Mouse (Mus musculus) MEL (cell line): ENCODE results near the gene Ttc39d. TPM values are rescaled to one million over a fixed set of nuclear protein-coding genes. Genes with fewer than 3 reads are reported as not detected.

Experiments used
- DNase-seq: peaks from one replicate; pipeline ENCODE4 v3.0.0; 2011; ENCODE audit warnings: low read depth, low spot score
- H3K27ac ChIP-seq: 2 replicates; pipeline ENCODE4 v1.5.1; 2012; ENCODE audit warnings: low read depth, mild to moderate bottlenecking, control low read depth, low read length, moderate library complexity; ENCODE audit not compliant: control insufficient read depth
- H3K27me3 ChIP-seq, 2 experiments: fragments of 150-350 bp in 1 of 2; sonication (generic) in 1 of 2; 2 replicates each; pipeline ENCODE4 v1.6.1; 2012; ENCODE audit warnings: low read length in 2 of 2, mild to moderate bottlenecking in 2 of 2, improper control_type of control experiment in 1 of 2, moderate library complexity in 1 of 2; ENCODE audit not compliant: insufficient read depth in 2 of 2, control insufficient read depth in 1 of 2
- H3K36me3 ChIP-seq, 2 experiments: 2 replicates each; pipeline ENCODE4 v1.6.1; 2012 to 2014; ENCODE audit warnings: low read length in 2 of 2, improper control_type of control experiment in 1 of 2, inconsistent platforms in 1 of 2, mild to moderate bottlenecking in 1 of 2; ENCODE audit not compliant: insufficient read depth in 2 of 2, control insufficient read depth in 1 of 2
- H3K4me1 ChIP-seq, 2 experiments: fragments of 150-350 bp in 1 of 2; sonication (generic) in 1 of 2; 2 replicates each; pipeline ENCODE4 v1.6.1; 2012; ENCODE audit warnings: low read length in 2 of 2, improper control_type of control experiment in 1 of 2, mild to moderate bottlenecking in 1 of 2; ENCODE audit not compliant: insufficient read depth in 2 of 2, control insufficient read depth in 1 of 2
- H3K4me3 ChIP-seq, 2 experiments: fragments of 150-350 bp in 1 of 2; sonication (generic) in 1 of 2; 2 replicates each; pipeline ENCODE4 v1.5.1; 2012; ENCODE audit warnings: low read depth in 2 of 2, low read length in 2 of 2, mild to moderate bottlenecking in 2 of 2, moderate library complexity in 2 of 2, control low read depth in 1 of 2, improper control_type of control experiment in 1 of 2; ENCODE audit not compliant: control insufficient read depth in 1 of 2, insufficient read depth in 1 of 2
- H3K79me2 ChIP-seq: 2 replicates; pipeline ENCODE4 v1.6.1; 2012; ENCODE audit warnings: mild to moderate bottlenecking, low read length, moderate library complexity; ENCODE audit not compliant: control insufficient read depth, poor library complexity, insufficient read depth
- H3K9ac ChIP-seq: 2 replicates; pipeline ENCODE4 v1.6.1; 2012; ENCODE audit warnings: low read depth, mild to moderate bottlenecking, control low read depth, low read length, moderate library complexity; ENCODE audit not compliant: control insufficient read depth, poor library complexity, severe bottlenecking
- H3K9me3 ChIP-seq: fragments of 150-350 bp; sonication (generic); replicated peaks from 2 replicates; pipeline ENCODE4 v1.6.1; 2012; ENCODE audit warnings: mild to moderate bottlenecking, low read length, improper control_type of control experiment, moderate library complexity; ENCODE audit not compliant: insufficient read depth
- BHLHE40 ChIP-seq: IDR thresholded peaks from 2 replicates; pipeline ENCODE4 v1.6.1; 2012; ENCODE audit warnings: low read depth, mild to moderate bottlenecking, inconsistent platforms, low read length, improper control_type of control experiment, borderline replicate concordance
- CHD1 ChIP-seq: IDR thresholded peaks from 2 replicates; pipeline ENCODE4 v1.6.1; 2012; ENCODE audit warnings: low read depth, mild to moderate bottlenecking, inconsistent platforms, low read length, improper control_type of control experiment
- CHD2 ChIP-seq: IDR thresholded peaks from 2 replicates; pipeline ENCODE4 v1.6.1; 2011; ENCODE audit warnings: low read length, improper control_type of control experiment
- CTCF ChIP-seq, 3 experiments: IDR thresholded peaks in 2 of 3; conservative IDR thresholded peaks in 1 of 3; 2 replicates each; pipeline ENCODE4 v1.5.1; 2011 to 2012; ENCODE audit warnings: low read length in 3 of 3, low read depth in 2 of 3, mild to moderate bottlenecking in 2 of 3, improper control_type of control experiment in 1 of 3, inconsistent platforms in 1 of 3, mixed read lengths in 1 of 3, moderate library complexity in 1 of 3; ENCODE audit not compliant: control insufficient read depth in 1 of 3, insufficient read depth in 1 of 3, poor library complexity in 1 of 3, severe bottlenecking in 1 of 3
- E2F4 ChIP-seq: IDR thresholded peaks from 2 replicates; pipeline ENCODE4 v1.6.1; 2011; ENCODE audit warnings: low read depth, low read length, improper control_type of control experiment, borderline replicate concordance
- ELF1 ChIP-seq: IDR thresholded peaks from 2 replicates; pipeline ENCODE4 v1.6.1; 2014; ENCODE audit warnings: low read depth, mild to moderate bottlenecking, inconsistent platforms, low read length, improper control_type of control experiment, moderate library complexity
- EP300 ChIP-seq, 2 experiments: IDR thresholded peaks; 2 replicates each; pipeline ENCODE4 v1.6.1; 2011; ENCODE audit warnings: improper control_type of control experiment in 2 of 2, low read length in 2 of 2, low read depth in 1 of 2, mild to moderate bottlenecking in 1 of 2
- ETS1 ChIP-seq: IDR thresholded peaks from 2 replicates; pipeline ENCODE4 v1.6.1; 2012; ENCODE audit warnings: low read depth, mild to moderate bottlenecking, inconsistent platforms, low read length, improper control_type of control experiment, moderate library complexity
- GABPA ChIP-seq: IDR thresholded peaks from 2 replicates; pipeline ENCODE4 v1.6.1; 2012; ENCODE audit warnings: low read depth, mild to moderate bottlenecking, inconsistent platforms, low read length, improper control_type of control experiment, moderate library complexity
- GATA1 ChIP-seq: IDR thresholded peaks from 2 replicates; pipeline ENCODE4 v1.6.1; 2011; ENCODE audit warnings: low read depth, low read length, improper control_type of control experiment
- HCFC1 ChIP-seq: IDR thresholded peaks from 2 replicates; pipeline ENCODE4 v1.6.1; 2012; ENCODE audit warnings: low read depth, mild to moderate bottlenecking, inconsistent platforms, low read length, improper control_type of control experiment, moderate library complexity
- JUND ChIP-seq: IDR thresholded peaks from 2 replicates; pipeline ENCODE4 v1.6.1; 2011; ENCODE audit warnings: low read depth, mild to moderate bottlenecking, improper control_type of control experiment, low read length
- MAFK ChIP-seq: IDR thresholded peaks from 2 replicates; pipeline ENCODE4 v1.6.1; 2011; ENCODE audit warnings: low read depth, mild to moderate bottlenecking, low read length, improper control_type of control experiment, borderline replicate concordance
- MAX ChIP-seq: IDR thresholded peaks from 2 replicates; pipeline ENCODE4 v1.6.1; 2011; ENCODE audit warnings: low read length, improper control_type of control experiment
- MAZ ChIP-seq: IDR thresholded peaks from 2 replicates; pipeline ENCODE4 v1.6.1; 2012; ENCODE audit warnings: low read depth, mild to moderate bottlenecking, inconsistent platforms, low read length, improper control_type of control experiment
- MEF2A ChIP-seq: IDR thresholded peaks from 2 replicates; pipeline ENCODE4 v1.6.1; 2014; ENCODE audit warnings: low read depth, mild to moderate bottlenecking, inconsistent platforms, low read length, improper control_type of control experiment; ENCODE audit not compliant: poor library complexity, insufficient replicate concordance, severe bottlenecking; ENCODE audit errors: extremely low read depth
- MYB ChIP-seq: IDR thresholded peaks from 2 replicates; pipeline ENCODE4 v1.6.1; 2011; ENCODE audit warnings: mild to moderate bottlenecking, low read depth, low read length, improper control_type of control experiment
- MYC ChIP-seq: IDR thresholded peaks from 2 replicates; pipeline ENCODE4 v1.6.1; 2011; ENCODE audit warnings: low read depth, mild to moderate bottlenecking, low read length, improper control_type of control experiment, moderate library complexity
- NELFE ChIP-seq: IDR thresholded peaks from 2 replicates; pipeline ENCODE4 v1.6.1; 2011; ENCODE audit warnings: low read depth, low read length, improper control_type of control experiment
- NRF1 ChIP-seq: IDR thresholded peaks from 2 replicates; pipeline ENCODE4 v1.6.1; 2014; ENCODE audit warnings: low read depth, mild to moderate bottlenecking, inconsistent platforms, low read length, improper control_type of control experiment, moderate library complexity; ENCODE audit not compliant: poor library complexity, insufficient read depth, severe bottlenecking
- POLR2A ChIP-seq, 2 experiments: IDR thresholded peaks; 2 replicates each; pipeline ENCODE4 v1.6.1; 2011 to 2012; ENCODE audit warnings: low read length in 2 of 2, mild to moderate bottlenecking in 2 of 2, control low read depth in 1 of 2, improper control_type of control experiment in 1 of 2, low read depth in 1 of 2, moderate library complexity in 1 of 2; ENCODE audit not compliant: control insufficient read depth in 1 of 2, insufficient read depth in 1 of 2, poor library complexity in 1 of 2
- POLR2AphosphoS2 ChIP-seq: IDR thresholded peaks from 2 replicates; pipeline ENCODE4 v1.6.1; 2011; ENCODE audit warnings: low read length, improper control_type of control experiment
- POLR2AphosphoS5 ChIP-seq: IDR thresholded peaks from 2 replicates; pipeline ENCODE4 v1.6.1; 2012; ENCODE audit warnings: low read depth, borderline replicate concordance, mild to moderate bottlenecking, inconsistent platforms, low read length, moderate library complexity, mixed read lengths
- RAD21 ChIP-seq: IDR thresholded peaks from 2 replicates; pipeline ENCODE4 v1.6.1; 2011; ENCODE audit warnings: mild to moderate bottlenecking, low read depth, low read length, improper control_type of control experiment
- RCOR1 ChIP-seq: IDR thresholded peaks from 2 replicates; pipeline ENCODE4 v1.6.1; 2012; ENCODE audit warnings: low read depth, mild to moderate bottlenecking, inconsistent platforms, low read length, improper control_type of control experiment
- SIN3A ChIP-seq: IDR thresholded peaks from 2 replicates; pipeline ENCODE4 v1.6.1; 2012; ENCODE audit warnings: low read length, improper control_type of control experiment, inconsistent platforms
- SMC3 ChIP-seq: IDR thresholded peaks from 2 replicates; pipeline ENCODE4 v1.6.1; 2011; ENCODE audit warnings: low read depth, low read length, improper control_type of control experiment
- TAL1 ChIP-seq: IDR thresholded peaks from 2 replicates; pipeline ENCODE4 v1.6.1; 2012; ENCODE audit warnings: mild to moderate bottlenecking, inconsistent platforms, low read length, moderate library complexity, mixed read lengths
- TBP ChIP-seq: IDR thresholded peaks from 2 replicates; pipeline ENCODE4 v1.8.0; 2011; ENCODE audit warnings: low read depth, low read length, improper control_type of control experiment
- TCF12 ChIP-seq: IDR thresholded peaks from 2 replicates; pipeline ENCODE4 v1.6.1; 2014; ENCODE audit warnings: low read depth, mild to moderate bottlenecking, inconsistent platforms, low read length, improper control_type of control experiment, moderate library complexity
- UBTF ChIP-seq: IDR thresholded peaks from 2 replicates; pipeline ENCODE4 v1.6.1; 2012; ENCODE audit warnings: low read depth, mild to moderate bottlenecking, inconsistent platforms, low read length, improper control_type of control experiment, moderate library complexity, borderline replicate concordance; ENCODE audit not compliant: insufficient read depth
- USF1 ChIP-seq: IDR thresholded peaks from 2 replicates; pipeline ENCODE4 v1.6.1; 2014; ENCODE audit warnings: low read depth, mild to moderate bottlenecking, inconsistent platforms, low read length, improper control_type of control experiment, moderate library complexity
- USF2 ChIP-seq, 2 experiments: IDR thresholded peaks; 2 replicates each; pipeline ENCODE4 v1.6.1; 2011 to 2012; ENCODE audit warnings: improper control_type of control experiment in 2 of 2, low read length in 2 of 2, borderline replicate concordance in 1 of 2, inconsistent platforms in 1 of 2, low read depth in 1 of 2, mild to moderate bottlenecking in 1 of 2; ENCODE audit not compliant: insufficient read depth in 1 of 2
- ZKSCAN1 ChIP-seq: IDR thresholded peaks from 2 replicates; pipeline ENCODE4 v1.6.1; 2012; ENCODE audit warnings: low read depth, mild to moderate bottlenecking, inconsistent platforms, low read length, improper control_type of control experiment, moderate library complexity
- ZMIZ1 ChIP-seq: IDR thresholded peaks from 2 replicates; pipeline ENCODE4 v1.6.1; 2012; ENCODE audit warnings: low read depth, mild to moderate bottlenecking, inconsistent platforms, low read length, improper control_type of control experiment, moderate library complexity
- ZNF384 ChIP-seq: IDR thresholded peaks from 2 replicates; pipeline ENCODE4 v1.6.1; 2012; ENCODE audit warnings: low read depth, mild to moderate bottlenecking, inconsistent platforms, low read length, improper control_type of control experiment
- polyA plus RNA-seq, 2 experiments: library from polyadenylated mRNA; stranded (reverse) in 1 of 2; unstranded in 1 of 2; fragments of >175 nt in 1 of 2; fragments of >200 nt in 1 of 2; gene quantifications; 2 replicates each; pipeline versions ENCODE4 v1.2.1 to v1.2.4; 2012; ENCODE audit warnings: low replicate concordance in 2 of 2, low read depth in 1 of 2; ENCODE audit not compliant: insufficient read length in 2 of 2, insufficient read depth in 1 of 2, missing spikeins in 1 of 2
- total RNA-seq: library from RNA; depleted of rRNA; stranded (reverse); fragments of 300-350 nt; gene quantifications from 2 replicates; pipeline ENCODE4 v1.2.3, GENCODE M21; 2012

The Ttc39d gene
- total and polyA plus RNA-seq, 3 experiments, result not detected

GRCm38 (mm10) chr17:80224326-80225116, 17.3 kb downstream of the Ttc39d start, which contains the start of gene Gemin6:
Gene Gemin6, plus strand, starts transcription at chr17:80224441.
- Histone ChIP-seq H3K4me1 (peaks cover 9 to 20% of the 10 kb centered on the region in 2 experiments), H3K9ac (peak within 1 kb of the TSS; percentile 89), H3K4me3 (peak within 1 kb of the TSS; percentile 78 to 80), H3K79me2 (no peaks in the 10 kb centered on the region), H3K27me3 (no peaks in the 10 kb centered on the region), H3K9me3 (no peaks in the 10 kb centered on the region), H3K36me3 (peaks cover 0 to 24% of the 10 kb centered on the region in 2 experiments; a peak in 2 of 4 replicates), H3K27ac (peak within 1 kb of the TSS; percentile 97)
- peak; percentile 96 for DNase-seq
- TF ChIP-seq ZMIZ1, result peak; percentile 70; the same call in 1 of the 2 replicates
- TF ChIP-seq TCF12, result no peak
- TF ChIP-seq TAL1, result no peak
- TF ChIP-seq TBP, result peak; percentile 80
- peak; percentile 76 for TF ChIP-seq RCOR1
- peak; percentile 91 for TF ChIP-seq MYC
- no peak for TF ChIP-seq BHLHE40
- peak; percentile 96 for TF ChIP-seq NELFE
- TF ChIP-seq ELF1, result no peak
- TF ChIP-seq GATA1, result 0 out of 2 replicates have a peak, but pooled peaks have one; percentile 25
- TF ChIP-seq ETS1, result no peak; the same call in 1 of the 2 replicates
- no peak for TF ChIP-seq USF1
- TF ChIP-seq HCFC1, result peak; percentile 98
- TF ChIP-seq NRF1, result 0 out of 2 replicates have a peak, but pooled peaks have one; percentile 5
- no peak for TF ChIP-seq CHD1
- TF ChIP-seq MAZ, result no peak
- TF ChIP-seq POLR2A (IDR thresholded peaks at IDR 0.05; ENCODE audit: control insufficient read depth in 1 of 2, insufficient read depth in 1 of 2, low read depth in 1 of 2, low read length in 2 of 2, poor library complexity in 1 of 2), result peak; percentile 92 to 99
- no peak for TF ChIP-seq USF2 (IDR thresholded peaks at IDR 0.05; ENCODE audit: borderline replicate concordance in 1 of 2, insufficient read depth in 1 of 2, low read depth in 1 of 2, low read length in 2 of 2)
- no peak for TF ChIP-seq CHD2
- TF ChIP-seq MEF2A, result no peak
- peak; percentile 22 for TF ChIP-seq MAX
- peak; percentile 45; the same call in 1 of the 2 replicates for TF ChIP-seq ZNF384
- TF ChIP-seq SIN3A, result peak; percentile 90
- no peak for TF ChIP-seq CTCF (IDR thresholded peaks at IDR 0.05 in 2 of 3, conservative IDR thresholded peaks at IDR 0.05 in 1 of 3; ENCODE audit: control insufficient read depth in 1 of 3, insufficient read depth in 1 of 3, low read depth in 2 of 3, low read length in 3 of 3, poor library complexity in 1 of 3, severe bottlenecking in 1 of 3)
- no peak for TF ChIP-seq ZKSCAN1
- no peak for TF ChIP-seq UBTF
- TF ChIP-seq RAD21, result no peak
- peak; percentile 90 for TF ChIP-seq POLR2AphosphoS2
- no peak for TF ChIP-seq MAFK
- no peak for TF ChIP-seq JUND
- TF ChIP-seq EP300 (IDR thresholded peaks at IDR 0.05; ENCODE audit: low read depth in 1 of 2, low read length in 2 of 2), result peak; percentile 11 to 14; a peak in 1 of 4 replicates
- TF ChIP-seq MYB, result no peak
- no peak for TF ChIP-seq SMC3
- no peak for TF ChIP-seq POLR2AphosphoS5
- TF ChIP-seq GABPA, result no peak
- no peak for TF ChIP-seq E2F4
